Mouse (Mus musculus): ENCODE data around the gene Heatr5b.

DNA sequence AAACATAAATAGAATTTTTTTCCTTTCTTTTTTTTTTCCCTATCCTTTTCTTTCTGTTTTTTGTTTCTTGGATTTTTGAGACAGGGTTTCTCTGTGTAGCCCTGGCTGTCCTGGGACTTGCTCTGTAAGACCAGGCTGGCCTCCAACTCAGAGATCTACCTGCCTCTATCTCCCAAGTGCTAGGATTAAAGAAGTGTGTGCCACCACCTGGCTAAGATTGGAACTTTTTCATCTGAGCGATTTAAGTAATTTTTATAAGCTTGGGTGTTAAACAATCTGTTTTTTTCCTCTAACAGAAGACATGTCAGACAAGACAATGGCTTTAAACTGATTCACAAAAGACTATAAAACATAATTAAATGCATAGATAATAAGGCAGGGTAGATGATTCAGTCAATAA lies 96.7 kb downstream of the Heatr5b start:
- TF ChIP-seq POLR2A (IDR thresholded peaks at IDR 0.05; ENCODE audit: extremely low read depth, insufficient read depth, low read length) (no peak), CTCF (IDR thresholded peaks at IDR 0.05; ENCODE audit: low read depth, low read length) (no peak)

Data from liver, adult 2 months (tissue).